Mouse (Mus musculus) adipocyte (in vitro differentiated cells): ENCODE measurements around the gene Pin1.
A peak's percentile ranks its signal among the peaks of the same experiment; 100 is the strongest.

Experiments
- DNase-seq: peaks from one replicate; pipeline ENCODE4 v3.0.0-alpha.2; 2016; ENCODE audit warnings: low spot score

The Pin1 gene

GRCm38 (mm10) chr9:20703832-20704380 is 52.0 kb downstream of the Pin1 start:
- no peak for DNase-seq

GRCm38 (mm10) chr9:20705420-20705819 is 53.5 kb downstream of the Pin1 start:
- no peak for DNase-seq

- DNase-seq = no peak
Observed at GRCm38 (mm10) chr9:20705981-20706380, 54.1 kb downstream of the Pin1 start.

GRCm38 (mm10) chr9:20710471-20710870 is 58.6 kb downstream of the Pin1 start:
- DNase-seq = peak; percentile 18

- DNase-seq = no peak
Observed at GRCm38 (mm10) chr9:20712934-20713477, 61.1 kb downstream of the Pin1 start.

- no peak for DNase-seq
Observed at GRCm38 (mm10) chr9:20713478-20713987, 61.6 kb downstream of the Pin1 start.

- no peak for DNase-seq
Observed at GRCm38 (mm10) chr9:20715332-20715731, 63.4 kb downstream of the Pin1 start.
